Mouse (Mus musculus) B cell, adult 2 months (primary cell): ENCODE results near the gene Egf.
A peak's percentile ranks its signal among the peaks of the same experiment; 100 is the strongest.

Experiments used
- DNase-seq, 2 experiments: peaks; one replicate each; pipeline ENCODE4 v3.0.0; 2022

The Egf gene

GRCm38 (mm10) chr3:129714542-129715145 lies 40.5 kb downstream of the Egf start:
- DNase-seq, result no peak

GRCm38 (mm10) chr3:129708157-129708556 lies 47.0 kb downstream of the Egf start:
- DNase-seq, result peak; percentile 40 to 45

- no peak for DNase-seq
Measured at GRCm38 (mm10) chr3:129698882-129699281, 56.2 kb downstream of the Egf start.

- DNase-seq, result no peak
Measured at GRCm38 (mm10) chr3:129698365-129698764, 56.8 kb downstream of the Egf start.

- no peak for DNase-seq
Measured at GRCm38 (mm10) chr3:129697691-129698090, 57.4 kb downstream of the Egf start.

GRCm38 (mm10) chr3:129695943-129696342 lies 59.2 kb downstream of the Egf start:
- no peak for DNase-seq

- DNase-seq, result no peak
Measured at GRCm38 (mm10) chr3:129693581-129693980, 61.5 kb downstream of the Egf start.

GRCm38 (mm10) chr3:129692816-129693215 lies 62.3 kb downstream of the Egf start:
- no peak for DNase-seq

GRCm38 (mm10) chr3:129687429-129687828 lies 67.7 kb downstream of the Egf start:
- DNase-seq, result no peak

GRCm38 (mm10) chr3:129686698-129687333 lies 68.3 kb downstream of the Egf start:
- DNase-seq, result peak; percentile 70 to 74

- no peak for DNase-seq
Measured at GRCm38 (mm10) chr3:129686196-129686595, 68.9 kb downstream of the Egf start.

- DNase-seq, result peak; percentile 47 to 48
Measured at GRCm38 (mm10) chr3:129683060-129683679, 71.9 kb downstream of the Egf start.

GRCm38 (mm10) chr3:129682389-129682788 lies 72.7 kb downstream of the Egf start:
- no peak for DNase-seq

- no peak for DNase-seq
Measured at GRCm38 (mm10) chr3:129681841-129682240, 73.3 kb downstream of the Egf start.

GRCm38 (mm10) chr3:129680258-129680657 lies 74.9 kb downstream of the Egf start:
- no peak for DNase-seq

GRCm38 (mm10) chr3:129675923-129676322 lies 79.2 kb downstream of the Egf start:
- no peak for DNase-seq

- no peak for DNase-seq
Measured at GRCm38 (mm10) chr3:129663906-129664305, 91.2 kb downstream of the Egf start.

- peak; percentile 64 to 71 for DNase-seq
Measured at GRCm38 (mm10) chr3:129658776-129659175, 96.3 kb downstream of the Egf start.

GRCm38 (mm10) chr3:129657775-129658174 lies 97.3 kb downstream of the Egf start:
- DNase-seq, result no peak

- DNase-seq, result no peak
Measured at GRCm38 (mm10) chr3:129657222-129657621, 97.9 kb downstream of the Egf start.

- no peak for DNase-seq
Measured at GRCm38 (mm10) chr3:129656540-129656939, 98.6 kb downstream of the Egf start.

- DNase-seq, result no peak
Measured at GRCm38 (mm10) chr3:129652476-129652875, 102.6 kb downstream of the Egf start.

GRCm38 (mm10) chr3:129651765-129652164 lies 103.4 kb downstream of the Egf start:
- DNase-seq, result no peak

- no peak for DNase-seq
Measured at GRCm38 (mm10) chr3:129650931-129651330, 104.2 kb downstream of the Egf start.

- no peak for DNase-seq
Measured at GRCm38 (mm10) chr3:129650293-129650612, 104.9 kb downstream of the Egf start.
